Mouse (Mus musculus) MEL-GATA-1-ER (cell line): ENCODE measurements around the gene 4921507P07Rik.
"Not testable (repeated sequence)": the region's sequence is repeated elsewhere in the genome, so short reads cannot be mapped to it uniquely, and the experiment has no call there.

Experiments
- DNase-seq: peaks from one replicate; pipeline ENCODE4 v3.0.0-alpha.2; 2012; ENCODE audit warnings: low read depth; ENCODE audit errors: extremely low read depth

Gene 4921507P07Rik

DNA sequence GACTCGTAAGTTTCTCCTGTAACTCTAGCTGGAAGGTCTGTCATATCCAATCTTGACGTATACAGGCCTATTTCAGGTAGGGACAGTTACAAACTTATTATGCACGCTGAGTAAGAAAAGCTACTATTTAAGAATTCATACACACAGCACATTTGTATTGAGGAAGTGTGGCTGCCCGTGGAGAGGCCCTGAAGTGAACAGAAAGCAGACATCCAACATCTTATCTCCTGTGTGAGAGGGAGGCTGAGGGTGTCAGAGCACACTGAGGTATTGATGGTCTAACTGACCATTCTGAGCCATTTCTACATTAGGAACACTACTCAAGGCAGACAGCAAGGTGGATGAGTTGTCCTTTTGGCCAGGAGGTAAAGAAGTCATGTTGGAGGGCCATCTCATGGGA, 37.6 kb downstream of the 4921507P07Rik start:
- no peak for DNase-seq

GRCm38 (mm10) chr6:50557566-50557965, 38.9 kb downstream of the 4921507P07Rik start:
- no peak for DNase-seq

DNA sequence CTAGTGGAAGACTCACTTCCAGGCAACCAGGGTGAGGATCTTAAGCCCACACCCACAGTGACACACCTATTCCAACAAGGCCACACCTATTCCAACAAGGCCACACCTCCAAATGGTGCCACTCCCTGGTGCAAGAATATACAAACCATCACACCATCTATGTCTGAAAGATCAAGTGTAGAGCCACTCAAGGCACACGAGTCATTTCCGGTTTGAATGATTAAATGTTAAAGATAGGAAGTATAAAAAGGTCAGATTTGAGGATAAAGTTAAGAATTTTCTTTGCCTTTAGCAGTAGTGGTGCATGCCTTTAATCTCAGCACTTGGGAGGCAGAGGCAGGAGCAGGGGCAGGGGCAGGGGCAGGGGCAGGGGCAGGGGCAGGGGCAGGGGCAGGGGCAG, 42.2 kb downstream of the 4921507P07Rik start:
- not testable (repeated sequence) for DNase-seq

DNA sequence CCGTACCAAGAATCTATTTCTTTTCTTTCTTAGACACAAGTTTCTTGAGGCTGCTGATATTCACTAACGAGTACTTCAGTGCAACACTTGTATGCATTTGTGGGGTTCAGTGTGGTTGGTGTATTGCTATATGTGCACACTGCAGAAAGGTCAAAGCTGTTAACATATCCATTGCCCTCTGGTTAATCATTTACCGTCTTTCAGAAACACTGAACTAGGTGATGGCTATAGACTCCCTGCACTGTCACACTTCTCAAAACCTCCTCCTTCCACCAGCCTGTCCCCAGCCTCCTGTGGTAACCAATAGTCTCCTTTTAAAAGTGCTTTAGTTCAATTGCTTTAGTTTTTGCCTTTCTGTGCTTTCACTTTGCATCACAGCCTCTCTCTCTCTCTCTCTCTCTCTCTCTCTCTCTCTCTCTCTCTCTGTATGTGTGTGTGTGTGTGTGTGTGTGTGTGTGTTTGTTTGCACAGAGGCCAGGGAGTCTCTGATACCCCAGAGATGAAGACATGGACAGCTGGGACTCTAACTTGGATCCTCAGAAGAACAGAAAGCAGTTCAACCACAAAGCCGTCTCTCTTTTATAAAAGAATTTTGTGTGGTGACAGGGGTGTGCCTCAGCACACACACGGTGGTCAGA, 43.4 kb downstream of the 4921507P07Rik start:
- no peak for DNase-seq

DNA sequence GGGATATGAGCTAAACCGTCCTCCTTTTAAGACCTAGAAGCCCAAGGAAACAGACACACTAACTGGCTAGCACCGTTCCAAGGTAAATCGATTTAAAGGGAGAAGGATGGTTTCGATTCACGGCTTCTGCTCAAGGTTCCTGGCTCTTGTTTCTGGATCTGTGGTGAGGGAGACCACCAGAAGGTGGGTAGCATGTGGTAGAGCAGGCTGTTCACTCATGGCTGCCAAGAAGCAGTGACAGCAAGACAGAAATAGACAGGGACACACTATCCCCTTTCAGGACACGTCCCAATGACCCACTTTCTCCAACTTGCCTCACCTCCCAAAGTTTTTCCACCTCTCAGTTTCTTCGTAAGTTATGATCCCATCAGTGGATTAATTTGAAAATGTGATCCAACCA, 46.6 kb downstream of the 4921507P07Rik start:
- DNase-seq, result no peak

DNA sequence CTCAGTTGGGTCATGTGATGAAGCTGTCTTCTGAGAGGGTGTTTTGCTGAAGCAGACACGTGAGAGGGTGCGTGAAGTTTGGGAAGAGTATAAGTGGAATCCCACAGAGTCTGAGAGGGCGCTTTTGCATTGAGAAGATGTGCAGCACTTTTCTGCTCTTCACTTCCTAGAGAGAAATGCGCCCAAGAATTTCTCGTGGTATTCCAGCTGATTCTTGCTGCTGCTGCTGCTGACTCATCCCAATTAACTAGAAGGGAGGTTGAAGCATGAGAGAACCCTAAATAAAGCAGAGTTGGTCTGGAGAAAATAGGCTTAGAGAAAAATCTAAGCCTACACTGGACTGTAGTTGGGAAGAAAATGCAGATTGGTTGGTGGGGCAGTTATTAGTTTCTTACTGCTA, 47.4 kb downstream of the 4921507P07Rik start:
- DNase-seq, result no peak

GRCm38 (mm10) chr6:50545412-50546043, 50.9 kb downstream of the 4921507P07Rik start:
- peak; percentile 61 for DNase-seq

DNA sequence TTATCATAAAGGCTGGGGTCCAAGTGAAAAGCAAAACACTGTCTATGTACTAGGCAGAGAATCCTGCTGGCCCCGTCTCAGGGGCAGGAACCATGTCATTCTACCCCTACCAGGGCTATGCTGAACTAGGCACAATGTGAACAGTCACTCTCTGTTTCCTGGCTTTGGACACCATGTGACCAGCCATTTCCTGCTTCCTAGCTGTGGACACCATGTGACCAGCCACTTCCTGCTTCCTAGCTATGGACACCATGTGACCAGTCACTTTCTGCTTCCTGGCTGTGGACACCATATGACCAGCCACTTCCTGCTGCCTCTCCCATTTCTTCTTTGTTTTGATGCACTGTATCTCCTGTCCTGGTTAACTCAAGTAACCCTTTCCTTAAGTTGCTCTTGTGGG, 53.9 kb downstream of the 4921507P07Rik start:
- DNase-seq, result no peak

DNA sequence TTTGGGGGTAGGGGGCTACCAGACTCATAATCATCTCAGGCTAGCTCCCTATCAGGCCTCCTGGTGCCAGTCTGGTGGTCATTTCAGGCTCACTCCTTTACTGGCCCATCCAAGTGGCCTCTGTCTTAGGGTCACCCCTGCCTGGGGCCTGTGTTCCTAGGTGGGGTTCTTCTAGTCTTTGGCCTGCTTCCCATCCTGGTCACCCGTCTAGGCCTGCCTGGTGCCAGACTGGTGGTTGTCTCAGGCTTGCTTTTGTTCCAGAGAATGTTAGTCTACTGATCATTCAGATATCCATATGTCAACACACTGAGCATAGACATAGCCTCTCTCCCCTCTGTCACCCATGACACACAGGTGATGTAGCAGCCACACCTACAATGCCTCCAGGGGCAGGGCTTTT, 56.8 kb downstream of the 4921507P07Rik start:
- DNase-seq, result no peak

DNA sequence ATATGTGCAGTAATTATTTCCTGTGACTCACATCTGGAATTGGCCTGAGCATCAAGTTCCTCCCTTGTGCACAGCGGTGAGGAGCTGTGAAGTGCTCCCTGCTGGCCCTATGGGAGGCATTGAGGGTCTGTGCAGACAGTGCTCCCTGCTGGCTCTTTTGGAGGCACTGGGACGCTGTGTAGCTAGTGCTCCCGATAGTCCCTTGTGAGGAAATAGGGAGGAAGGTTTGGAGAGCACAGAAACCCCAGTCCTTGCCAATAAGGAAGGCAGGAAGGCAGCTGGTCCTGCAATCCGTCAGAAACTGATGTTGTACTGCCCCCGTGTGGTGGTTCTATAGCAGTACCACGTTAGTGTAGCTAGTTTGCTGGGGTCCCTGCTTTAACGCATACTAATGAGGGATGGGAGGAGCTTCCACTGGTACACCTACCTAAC, 60.0 kb downstream of the 4921507P07Rik start:
- DNase-seq, result peak; percentile 50

DNA sequence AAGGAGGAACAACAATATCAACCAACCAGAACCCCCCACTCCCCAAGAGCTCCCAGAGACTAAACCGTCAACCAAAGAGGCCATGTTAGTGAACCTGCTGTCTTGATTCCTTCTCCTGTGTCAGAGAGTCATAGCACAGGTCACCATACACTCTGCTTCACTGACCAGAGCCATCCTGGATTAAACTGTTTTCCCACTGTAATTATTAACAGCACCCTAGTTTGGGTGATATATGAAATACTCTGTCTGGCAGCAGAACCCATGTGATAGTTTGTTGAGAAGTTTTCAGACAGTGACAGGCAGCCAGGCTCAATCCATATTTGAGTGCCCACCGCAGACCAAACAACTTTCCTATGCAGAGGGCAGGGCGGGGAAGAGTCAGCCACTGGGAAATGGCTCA, 61.1 kb downstream of the 4921507P07Rik start:
- no peak for DNase-seq

GRCm38 (mm10) chr6:50531920-50532319, 64.5 kb downstream of the 4921507P07Rik start:
- no peak for DNase-seq

- DNase-seq, result no peak
Measured at GRCm38 (mm10) chr6:50531003-50531402, 65.4 kb downstream of the 4921507P07Rik start.

DNA sequence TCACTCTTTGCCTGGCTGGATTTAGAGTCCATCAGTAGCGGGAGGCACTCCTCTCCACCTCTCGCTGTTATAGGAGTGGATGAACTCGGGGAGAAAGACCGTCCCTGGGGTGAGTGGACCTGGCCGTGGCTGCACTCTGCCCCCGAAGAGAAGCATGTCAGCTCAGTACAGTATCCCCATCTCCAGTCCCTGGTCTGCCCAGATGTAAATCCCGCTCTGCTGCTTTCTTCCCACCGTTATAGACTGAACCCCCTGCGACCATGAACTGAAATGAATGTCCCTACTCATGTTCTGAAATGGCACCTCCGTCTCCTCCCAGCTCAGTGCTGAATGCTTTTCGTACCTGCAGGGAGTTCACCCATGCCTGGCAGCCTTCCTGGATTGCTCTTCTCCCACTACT, 67.2 kb downstream of the 4921507P07Rik start:
- DNase-seq, result no peak

DNA sequence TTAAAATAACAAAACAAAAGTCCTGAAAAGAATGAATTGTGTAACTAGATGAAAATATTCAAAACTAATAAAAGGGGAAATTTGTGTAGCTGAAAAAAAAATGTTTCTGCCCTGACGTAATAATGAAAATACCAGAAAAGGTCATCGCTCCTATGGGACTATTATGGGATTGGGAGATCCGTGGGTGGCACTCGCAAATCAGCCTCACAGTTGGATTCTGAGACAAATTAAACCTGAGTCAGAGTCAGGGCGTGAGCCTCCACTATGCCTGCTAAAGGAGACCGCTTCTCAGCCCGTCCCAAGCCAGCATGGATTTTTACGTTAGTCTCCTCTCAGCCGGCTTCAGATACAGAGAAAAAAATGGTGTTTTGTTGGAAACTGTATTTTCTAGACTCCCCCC, 69.0 kb downstream of the 4921507P07Rik start:
- DNase-seq, result no peak

- no peak for DNase-seq
Measured at GRCm38 (mm10) chr6:50526597-50527024, 69.8 kb downstream of the 4921507P07Rik start.

DNA sequence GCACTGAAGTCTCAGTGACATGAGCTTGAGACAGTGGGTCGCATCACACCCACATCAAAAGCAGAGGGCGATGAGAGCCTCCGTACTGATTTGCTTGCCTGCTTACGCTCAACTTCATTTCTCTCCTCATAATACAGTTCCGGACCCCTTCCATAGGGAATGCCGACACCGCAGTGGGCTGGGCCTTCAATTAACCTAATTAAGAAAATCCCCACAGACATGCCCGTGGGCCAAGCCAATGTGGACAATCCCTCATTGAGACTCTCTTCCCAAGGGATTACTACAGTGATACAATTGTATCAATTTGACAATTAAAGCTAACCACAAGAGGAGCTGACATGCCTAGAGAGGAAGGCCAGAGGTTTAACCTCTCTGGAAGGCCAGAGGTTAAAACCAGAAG, 70.6 kb downstream of the 4921507P07Rik start:
- no peak for DNase-seq

- DNase-seq, result no peak
Measured at GRCm38 (mm10) chr6:50524261-50524896, 72.1 kb downstream of the 4921507P07Rik start.
